Mouse (Mus musculus): ENCODE results near the gene Stard9. TPM values are rescaled to one million over a fixed set of nuclear protein-coding genes. Genes with fewer than 3 reads are reported as not detected.
"Not testable (repeated sequence)": the region's sequence is repeated elsewhere in the genome, so short reads cannot be mapped to it uniquely, and the experiment has no call there.

The Stard9 gene
- polyA plus RNA-seq, 1 experiment from 2014 or later, result 6.3 TPM

DNA sequence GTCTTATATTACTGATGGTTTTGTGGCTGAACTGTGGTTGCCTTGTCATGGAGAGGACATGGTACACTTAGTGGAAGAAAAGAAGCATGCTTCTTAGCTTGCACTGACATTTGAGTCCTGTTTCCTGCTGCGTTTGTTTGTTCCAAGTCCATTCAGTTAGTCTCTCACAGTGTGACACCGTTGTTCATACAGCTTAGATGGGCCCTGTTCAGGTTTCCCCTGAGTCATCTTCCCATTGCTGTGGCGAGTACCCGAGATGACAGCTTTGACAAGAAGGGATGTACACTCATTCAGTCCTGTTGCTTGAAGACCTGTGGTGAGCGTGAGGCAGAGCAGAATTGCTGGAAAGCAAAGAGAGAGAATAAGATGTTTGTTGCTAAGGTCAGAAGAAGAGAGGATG lies 29.6 kb downstream of the Stard9 start:
- no peak for ATAC-seq (ENCODE audit: low FRiP score)
- Histone ChIP-seq H3K9ac (no peak overlapping the region), H3K36me3 (no peaks in the 10 kb centered on the region), H3K4me1 (no peaks in the 10 kb centered on the region), H3K27me3 (no peaks in the 10 kb centered on the region), H3K4me2 (replicated peaks) (no peak overlapping the region), H3K27ac (no peak overlapping the region), H3K4me3 (no peak overlapping the region), H3K9me3 (replicated peaks) (no peaks in the 10 kb centered on the region)
- WGBS, result 73% methylated on average over 5 of the region's 5 CpGs

DNA sequence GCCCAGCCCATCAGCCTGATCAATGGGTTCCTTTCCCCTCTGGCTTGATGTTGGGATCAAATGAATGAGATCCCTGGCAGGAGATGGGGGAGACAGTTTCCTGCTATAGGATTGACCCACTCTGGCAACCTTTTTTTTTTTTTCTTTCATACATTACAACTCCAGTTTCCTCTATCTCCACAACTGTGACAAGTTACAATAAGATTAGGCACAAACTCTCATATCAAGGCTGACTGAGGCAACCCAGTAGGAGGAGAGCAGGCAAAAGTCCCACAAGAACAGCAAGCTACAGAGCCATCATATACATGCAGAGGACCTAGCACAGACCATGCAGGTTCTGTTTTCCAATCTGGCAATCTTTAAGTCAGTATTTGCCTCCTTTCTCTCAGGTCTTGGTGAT lies 30.4 kb downstream of the Stard9 start:
- Histone ChIP-seq H3K9me3 (replicated peaks) (no peaks in the 10 kb centered on the region), H3K27me3 (no peaks in the 10 kb centered on the region), H3K4me2 (replicated peaks) (no peak overlapping the region), H3K4me3 (no peak overlapping the region), H3K9ac (no peak overlapping the region), H3K4me1 (no peaks in the 10 kb centered on the region), H3K36me3 (no peaks in the 10 kb centered on the region), H3K27ac (no peak overlapping the region)
- no peak for ATAC-seq (ENCODE audit: low FRiP score)

DNA sequence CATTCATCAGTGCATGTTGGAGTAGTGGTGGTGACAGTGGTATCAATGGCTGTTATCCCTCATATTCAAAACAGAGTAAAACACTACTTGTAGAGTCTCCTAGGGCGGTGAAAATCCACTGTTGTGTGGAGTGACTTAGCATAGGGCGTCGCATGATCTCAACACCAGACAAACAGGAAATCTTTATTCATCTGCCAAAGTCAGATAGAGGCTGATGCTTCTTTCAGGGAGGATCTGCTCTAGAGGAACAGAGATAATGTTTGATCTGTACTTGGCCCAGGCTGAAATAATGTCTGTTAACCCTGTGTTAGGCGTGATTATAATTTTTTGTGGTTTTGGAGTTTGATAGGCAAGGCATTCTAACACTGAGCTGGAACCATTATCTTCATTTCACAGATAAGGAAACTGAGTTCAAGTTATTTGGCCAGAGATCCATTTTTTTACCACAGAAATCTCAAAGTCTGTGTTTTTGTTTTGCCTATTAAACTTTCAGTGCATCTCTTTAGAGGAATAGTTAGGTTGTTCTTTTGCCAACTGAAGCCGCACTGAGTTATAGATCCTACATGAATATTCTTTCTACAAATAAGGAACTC lies 31.7 kb downstream of the Stard9 start:
- Histone ChIP-seq H3K9ac (no peak overlapping the region), H3K4me2 (replicated peaks) (no peak overlapping the region), H3K27me3 (no peaks in the 10 kb centered on the region), H3K27ac (no peak overlapping the region), H3K4me3 (no peak overlapping the region), H3K36me3 (no peaks in the 10 kb centered on the region), H3K9me3 (replicated peaks) (no peaks in the 10 kb centered on the region), H3K4me1 (no peaks in the 10 kb centered on the region)
- WGBS, result 87% methylated on average over 5 of the region's 5 CpGs
- no peak for ATAC-seq (ENCODE audit: low FRiP score)

DNA sequence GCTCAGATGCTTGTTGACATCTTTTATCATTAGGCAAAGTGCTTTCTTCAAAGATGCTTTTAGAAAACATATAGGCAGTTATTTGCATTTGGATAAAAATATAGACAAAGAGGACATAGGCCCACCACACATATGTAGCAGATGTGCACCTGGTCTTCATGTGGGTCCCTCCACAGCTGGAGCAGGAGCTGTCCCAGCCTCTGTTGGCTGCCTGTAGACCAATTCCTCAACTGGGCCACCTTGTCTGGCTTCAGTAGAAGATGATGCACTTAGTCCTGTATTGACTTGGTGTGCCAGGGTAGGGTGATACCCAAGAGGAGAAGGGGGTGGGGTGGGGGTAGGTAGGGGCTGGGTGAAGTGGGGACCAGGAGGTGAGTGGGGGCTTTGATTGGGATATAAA lies 33.8 kb downstream of the Stard9 start:
- no peak for ATAC-seq (ENCODE audit: low FRiP score)
- Histone ChIP-seq H3K36me3 (no peaks in the 10 kb centered on the region), H3K9ac (no peak overlapping the region)

DNA sequence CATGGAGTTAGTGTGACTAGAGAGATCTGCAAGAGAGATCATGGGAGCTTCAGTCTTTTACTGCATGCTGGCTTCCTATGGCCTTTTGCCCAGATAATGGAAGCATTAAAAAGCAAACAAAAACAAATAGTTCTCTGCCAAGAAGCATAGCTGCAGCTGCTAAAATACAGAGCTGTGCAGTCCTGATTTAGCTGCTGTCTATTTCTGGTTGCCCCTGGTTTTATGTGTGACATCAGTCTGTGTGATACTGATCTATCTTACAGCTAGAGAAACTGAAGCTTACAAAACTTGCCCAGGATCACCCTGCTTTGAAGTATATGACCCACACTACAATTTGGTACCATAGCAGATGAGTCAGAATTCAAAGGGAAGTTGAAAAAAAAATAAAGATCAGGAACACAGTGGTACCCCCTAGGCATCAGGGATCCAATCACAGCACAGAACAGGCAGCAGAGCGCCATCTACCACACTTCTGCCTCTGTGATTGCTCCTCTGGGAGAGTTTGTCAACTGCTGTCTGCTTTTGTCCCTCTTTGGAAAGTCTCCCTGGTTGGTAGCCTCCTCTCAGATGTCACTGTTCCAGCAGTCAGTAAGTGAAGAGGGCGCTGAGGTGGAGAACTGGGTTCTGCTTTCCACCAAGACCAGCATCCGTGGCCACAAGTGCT lies 34.7 kb downstream of the Stard9 start:
- no peaks in the 10 kb centered on the region for H3K9me3 ChIP-seq (replicated peaks)
- H3K4me2 ChIP-seq (replicated peaks), result no peak overlapping the region
- WGBS, result 84% methylated on average over 3 of the region's 3 CpGs
- no peak overlapping the region for H3K4me3 ChIP-seq
- no peaks in the 10 kb centered on the region for H3K4me1 ChIP-seq
- H3K27ac ChIP-seq, result no peak overlapping the region
- ATAC-seq (ENCODE audit: low FRiP score), result no peak
- H3K27me3 ChIP-seq, result no peaks in the 10 kb centered on the region
- no peaks in the 10 kb centered on the region for H3K36me3 ChIP-seq
- H3K9ac ChIP-seq, result no peak overlapping the region

More for the DNA sequence above, 33.8 kb downstream of the Stard9 start:
- Histone ChIP-seq H3K9me3 (replicated peaks) (no peaks in the 10 kb centered on the region), H3K27me3 (no peaks in the 10 kb centered on the region), H3K27ac (no peak overlapping the region), H3K4me2 (replicated peaks) (no peak overlapping the region), H3K4me1 (no peaks in the 10 kb centered on the region), H3K4me3 (no peak overlapping the region)

DNA sequence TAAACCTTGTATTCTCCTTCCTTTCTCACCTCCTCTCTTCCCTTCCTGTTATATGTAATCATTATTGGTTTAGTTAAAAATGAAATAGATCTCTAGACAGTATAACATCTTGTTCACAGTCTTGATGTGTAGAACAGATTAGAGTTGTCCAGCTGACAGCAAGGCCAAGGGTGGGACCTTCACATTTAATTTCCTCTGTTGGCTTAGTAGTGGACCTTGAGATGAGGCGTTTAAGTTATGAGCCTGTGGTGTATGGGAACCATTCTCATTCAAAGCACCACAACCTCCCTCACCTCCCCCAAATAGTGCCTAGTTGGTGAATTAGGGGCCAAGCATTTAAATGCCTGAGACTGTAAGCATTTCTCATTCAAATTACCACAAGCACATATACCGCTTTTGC lies 38.5 kb downstream of the Stard9 start:
- Histone ChIP-seq H3K4me3 (no peak overlapping the region), H3K27ac (no peak overlapping the region), H3K36me3 (no peaks in the 10 kb centered on the region), H3K4me2 (replicated peaks) (no peak overlapping the region), H3K27me3 (no peaks in the 10 kb centered on the region), H3K9me3 (replicated peaks) (no peaks in the 10 kb centered on the region), H3K4me1 (no peaks in the 10 kb centered on the region), H3K9ac (no peak overlapping the region)
- ATAC-seq (ENCODE audit: low FRiP score), result no peak
- WGBS, result 91% methylated on average over 2 of the region's 2 CpGs

DNA sequence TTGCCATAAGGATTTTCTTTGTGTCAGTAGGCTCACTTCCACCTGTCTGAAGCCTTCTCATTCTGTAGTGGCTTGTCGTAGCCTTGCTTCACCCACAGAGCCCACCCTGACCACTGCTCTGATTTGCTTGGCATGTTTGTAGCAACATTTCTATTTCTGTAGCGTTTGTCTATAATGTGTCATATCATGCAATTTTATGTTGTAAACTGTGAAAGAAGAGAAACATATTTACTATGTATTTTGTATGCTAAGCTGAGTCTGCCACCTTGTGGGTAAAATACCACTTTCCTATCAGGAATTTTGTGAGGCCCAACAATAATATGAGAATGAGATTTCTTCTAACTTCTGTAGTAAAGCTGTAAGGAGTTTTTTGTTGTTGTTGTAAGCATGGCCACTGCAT lies 41.3 kb downstream of the Stard9 start:
- H3K36me3 ChIP-seq, result no peaks in the 10 kb centered on the region
- 88% methylated on average over 2 of the region's 2 CpGs for WGBS
- no peak overlapping the region for H3K9ac ChIP-seq
- H3K27ac ChIP-seq, result no peak overlapping the region
- no peak overlapping the region for H3K4me3 ChIP-seq
- no peak overlapping the region for H3K4me2 ChIP-seq (replicated peaks)
- no peaks in the 10 kb centered on the region for H3K4me1 ChIP-seq
- H3K9me3 ChIP-seq (replicated peaks), result no peaks in the 10 kb centered on the region
- no peaks in the 10 kb centered on the region for H3K27me3 ChIP-seq
- no peak for ATAC-seq (ENCODE audit: low FRiP score)

DNA sequence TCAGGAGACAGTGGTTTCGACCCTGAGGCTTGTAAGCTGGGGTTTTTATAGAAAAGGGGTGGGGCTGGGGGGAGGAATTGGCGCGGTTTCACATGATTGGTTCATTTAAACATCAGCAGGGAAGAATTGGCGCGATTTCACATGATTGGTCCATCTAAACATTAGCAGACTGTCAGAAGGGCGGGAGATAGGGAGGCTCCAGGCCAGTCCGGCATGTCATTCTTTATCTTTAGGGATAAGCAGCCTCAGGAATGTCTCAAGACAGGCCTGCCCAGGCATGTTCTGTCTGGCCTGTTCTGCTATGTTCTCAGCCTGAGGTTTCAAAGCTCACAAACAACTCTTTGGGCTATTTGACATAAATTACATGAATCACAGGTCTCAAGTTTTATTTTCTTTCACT lies 52.2 kb downstream of the Stard9 start:
- not testable (repeated sequence) for ATAC-seq (ENCODE audit: low FRiP score); H3K27me3 ChIP-seq; H3K4me1 ChIP-seq; H3K4me3 ChIP-seq; H3K9me3 ChIP-seq (replicated peaks); H3K27ac ChIP-seq; H3K4me2 ChIP-seq (replicated peaks); H3K9ac ChIP-seq
- H3K36me3 ChIP-seq, result peaks cover 15% of the 10 kb centered on the region; the same call in 1 of the 2 replicates
- WGBS, result 90% methylated on average over 7 of the region's 7 CpGs

DNA sequence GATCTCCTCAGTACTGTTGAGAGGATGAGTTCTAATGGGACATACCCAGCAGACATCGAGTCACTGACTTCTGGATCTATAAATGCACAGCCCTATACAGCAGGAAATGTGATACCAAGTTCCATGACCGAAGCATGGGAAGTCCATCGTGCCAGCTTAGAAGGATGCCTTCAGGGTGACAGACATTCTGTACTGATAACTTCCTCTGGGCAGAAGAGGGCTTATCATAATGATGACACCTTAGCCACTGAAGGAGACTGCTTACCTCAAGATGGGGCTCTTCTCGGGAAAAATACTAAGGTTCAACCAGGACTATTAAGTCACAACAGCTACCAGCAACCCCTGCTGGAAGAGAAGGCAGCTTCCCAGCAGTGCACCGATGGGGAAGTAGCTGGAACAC lies 68.8 kb downstream of the Stard9 start:
- Histone ChIP-seq H3K9ac (no peak overlapping the region), H3K4me1 (no peaks in the 10 kb centered on the region), H3K36me3 (peaks cover 41% of the 10 kb centered on the region), H3K27me3 (no peaks in the 10 kb centered on the region), H3K4me2 (replicated peaks) (no peak overlapping the region), H3K27ac (no peak overlapping the region), H3K9me3 (replicated peaks) (no peaks in the 10 kb centered on the region), H3K4me3 (no peak overlapping the region)
- ATAC-seq (ENCODE audit: low FRiP score), result no peak
- WGBS, result 85% methylated on average over 5 of the region's 5 CpGs

DNA sequence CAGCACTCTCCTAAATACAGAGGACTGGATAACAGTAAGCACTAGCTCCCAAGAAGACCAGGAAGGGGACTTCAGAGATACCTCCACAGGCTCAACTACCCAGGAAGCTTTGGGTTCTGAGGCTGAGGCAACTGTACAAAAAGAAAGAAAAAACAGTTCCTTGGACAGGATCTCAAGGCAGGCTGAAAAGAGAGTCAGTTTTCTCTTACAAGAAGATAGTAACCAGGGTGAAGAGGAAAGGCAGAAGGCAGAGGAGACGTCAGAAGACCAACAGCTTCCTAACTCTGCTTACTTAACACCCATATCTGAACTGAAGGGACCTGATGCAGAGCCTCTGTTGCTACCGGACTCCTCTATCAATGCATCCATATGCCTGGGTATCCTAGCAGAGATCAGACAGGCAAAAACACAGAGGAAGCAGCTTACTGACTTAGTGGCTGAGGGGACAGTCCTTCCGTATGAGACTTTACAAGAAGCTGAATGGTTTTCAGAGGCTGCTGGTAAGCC lies 71.5 kb downstream of the Stard9 start:
- WGBS, result 89% methylated on average over 3 of the region's 3 CpGs
- Histone ChIP-seq H3K4me1 (no peaks in the 10 kb centered on the region), H3K9me3 (replicated peaks) (no peaks in the 10 kb centered on the region), H3K27me3 (no peaks in the 10 kb centered on the region), H3K4me3 (no peak overlapping the region), H3K27ac (no peak overlapping the region), H3K9ac (no peak overlapping the region), H3K36me3 (peaks cover 45% of the 10 kb centered on the region), H3K4me2 (replicated peaks) (no peak overlapping the region)
- ATAC-seq (ENCODE audit: low FRiP score), result no peak

DNA sequence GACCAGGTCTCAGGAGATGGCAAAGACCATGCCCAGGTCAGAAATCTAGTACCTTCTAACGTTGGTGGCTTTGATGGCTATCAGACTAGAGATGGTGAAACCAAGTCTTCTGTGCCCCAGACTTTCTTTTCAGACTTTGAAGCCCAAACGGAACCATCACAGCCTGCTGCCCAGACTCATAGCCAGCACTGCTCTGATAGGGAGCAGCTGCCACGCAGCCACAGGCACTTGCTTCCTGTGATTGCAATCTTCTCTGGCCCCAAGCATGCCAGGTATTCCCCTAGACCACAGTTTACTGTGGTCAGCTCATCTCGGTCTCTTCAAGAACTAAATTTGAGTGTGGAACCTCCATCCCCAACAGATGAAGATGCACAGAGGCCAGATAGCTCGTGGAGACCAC lies 73.8 kb downstream of the Stard9 start:
- no peak overlapping the region for H3K4me2 ChIP-seq (replicated peaks)
- H3K27me3 ChIP-seq, result no peaks in the 10 kb centered on the region
- H3K9me3 ChIP-seq (replicated peaks), result no peaks in the 10 kb centered on the region
- peaks cover 22% of the 10 kb centered on the region for H3K36me3 ChIP-seq
- H3K4me1 ChIP-seq, result no peaks in the 10 kb centered on the region
- H3K4me3 ChIP-seq, result no peak overlapping the region
- H3K9ac ChIP-seq, result no peak overlapping the region
- WGBS, result 78% methylated on average over 5 of the region's 5 CpGs
- no peak overlapping the region for H3K27ac ChIP-seq
- ATAC-seq (ENCODE audit: low FRiP score), result no peak

DNA sequence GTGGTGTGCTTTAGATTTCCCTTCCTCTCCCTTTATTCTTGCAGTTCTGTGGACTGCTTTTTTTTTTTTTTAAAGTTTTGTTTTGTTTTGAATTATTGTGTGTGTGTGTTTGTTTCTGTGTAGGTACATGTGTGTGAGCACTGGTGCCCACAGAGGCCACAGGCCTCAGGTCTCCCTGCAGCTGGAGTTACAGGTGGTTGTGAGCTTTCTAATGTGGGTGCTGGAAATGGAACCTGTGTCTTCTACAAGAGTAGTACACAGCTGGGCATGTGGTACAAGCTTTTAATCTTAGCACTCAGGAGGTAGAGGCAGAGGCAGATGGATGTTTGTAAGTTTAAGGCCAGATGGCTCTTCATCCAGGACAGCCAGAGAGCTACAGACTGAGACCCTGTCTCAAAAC lies 78.1 kb downstream of the Stard9 start:
- H3K27me3 ChIP-seq, result no peaks in the 10 kb centered on the region

DNA sequence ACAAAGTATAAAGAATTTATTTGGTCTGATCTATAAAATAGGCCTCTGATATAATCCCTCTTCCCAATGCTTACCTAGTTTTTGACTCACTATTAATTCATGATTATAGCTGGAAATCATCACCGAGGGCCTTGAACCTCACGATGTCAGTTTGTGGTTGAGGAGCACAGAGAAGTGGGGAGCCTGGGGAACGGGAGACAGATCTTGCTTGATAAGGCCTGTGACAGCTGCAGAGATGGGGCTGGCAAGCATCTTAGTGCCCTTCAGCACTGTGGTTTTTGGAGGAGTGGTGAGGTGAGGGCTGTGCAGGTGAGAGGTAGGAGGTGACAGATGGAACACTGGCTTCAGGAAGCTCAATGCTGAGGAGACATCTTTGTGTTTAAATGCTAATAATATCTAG lies 81.2 kb downstream of the Stard9 start:
- 92% methylated on average over 3 of the region's 3 CpGs for WGBS

More for the DNA sequence above, 78.1 kb downstream of the Stard9 start:
- H3K9ac ChIP-seq, result no peak overlapping the region
- no peak overlapping the region for H3K4me3 ChIP-seq
- no peak overlapping the region for H3K27ac ChIP-seq
- ATAC-seq (ENCODE audit: low FRiP score), result no peak
- no peaks in the 10 kb centered on the region for H3K4me1 ChIP-seq
- no peaks in the 10 kb centered on the region for H3K9me3 ChIP-seq (replicated peaks)
- H3K36me3 ChIP-seq, result peaks cover 16% of the 10 kb centered on the region
- H3K4me2 ChIP-seq (replicated peaks), result no peak overlapping the region

More for the DNA sequence above, 81.2 kb downstream of the Stard9 start:
- Histone ChIP-seq H3K4me3 (no peak overlapping the region), H3K9me3 (replicated peaks) (no peaks in the 10 kb centered on the region), H3K27ac (no peak overlapping the region), H3K27me3 (no peaks in the 10 kb centered on the region), H3K4me1 (no peaks in the 10 kb centered on the region), H3K9ac (no peak overlapping the region), H3K36me3 (peaks cover 35% of the 10 kb centered on the region), H3K4me2 (replicated peaks) (no peak overlapping the region)
- ATAC-seq (ENCODE audit: low FRiP score), result no peak

Data from hindbrain, embryonic 12.5 days (tissue).